ENCODE assay signal across 10 mouse cellular contexts in the genomic region with DNA sequence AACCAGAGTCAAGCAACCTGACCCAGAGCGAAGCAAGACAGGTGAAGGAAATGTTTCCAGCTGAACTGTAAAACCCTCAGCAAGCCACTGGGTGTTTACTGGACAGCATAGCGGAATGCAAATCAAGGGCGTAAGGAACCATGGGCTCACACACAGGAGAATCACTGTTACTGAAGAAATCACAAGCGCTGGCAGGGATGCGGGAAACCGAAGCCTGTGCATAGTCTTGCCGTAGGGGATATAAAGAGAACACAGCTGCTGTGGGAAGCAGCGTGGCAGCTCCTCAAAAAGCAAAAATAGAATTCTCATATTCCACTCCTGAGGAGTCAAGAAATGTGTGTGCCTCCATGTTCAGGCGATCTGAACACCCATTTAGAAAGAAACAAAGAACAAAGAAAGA. TPM values are rescaled to one million over a fixed set of nuclear protein-coding genes. Genes with fewer than 3 reads are reported as not detected.
DNase-seq lines count a peak whose midpoint lies in the region; ATAC-seq lines count a peak whose summit lies in the region.
"Had no signal": no experiment of that assay in that cellular context is flagged by ENCODE, and none has a peak within 500 bp of the region (broad histone marks: within the 10 kb centered on the region; RNA-seq: fewer than 3 reads in every experiment).

No protein-coding gene starts in this region.

- peaks cover 7% of the 10 kb centered on the region; the same call in 1 of the 2 replicates for H3K4me1 ChIP-seq in forebrain, embryonic 15.5 days
- H3K4me1 ChIP-seq in forebrain, embryonic 12.5 days: peaks cover 7% of the 10 kb centered on the region
- H3K4me1 ChIP-seq: heart, embryonic 15.5 days had no signal

- WGBS in forebrain, embryonic 15.5 days: 54% methylated on average over 9 of the region's 9 CpGs
- WGBS in forebrain, embryonic 12.5 days: 49% methylated on average over 9 of the region's 9 CpGs

- H3K36me3 ChIP-seq in forebrain, embryonic 15.5 days: no peaks in the 10 kb centered on the region
- H3K36me3 ChIP-seq in forebrain, embryonic 12.5 days (replicated peaks): no peaks in the 10 kb centered on the region
- H3K36me3 ChIP-seq: heart, embryonic 15.5 days had no signal

- intact Hi-C loops in left cerebral cortex, postnatal 10 days (cut with DNase I): loop anchor here (5.0 kb wide), 1 partner anchor 55 kb away; a partner anchor contains a TSS

- no peak overlapping the region for H3K4me2 ChIP-seq in forebrain, embryonic 15.5 days (replicated peaks)
- H3K4me2 ChIP-seq in forebrain, embryonic 12.5 days: no peak overlapping the region
- H3K4me2 ChIP-seq: heart, embryonic 15.5 days had no signal

- no peaks in the 10 kb centered on the region for H3K9me3 ChIP-seq in forebrain, embryonic 15.5 days
- H3K9me3 ChIP-seq in forebrain, embryonic 12.5 days: no peaks in the 10 kb centered on the region
- H3K9me3 ChIP-seq: heart, embryonic 15.5 days had no signal

- H3K27ac ChIP-seq in forebrain, embryonic 15.5 days (replicated peaks): no peak overlapping the region; the same call in 1 of the 2 replicates
- H3K27ac ChIP-seq in forebrain, embryonic 12.5 days: no peak overlapping the region
- H3K27ac ChIP-seq: heart, embryonic 15.5 days had no signal

- H3K4me3 ChIP-seq in forebrain, embryonic 15.5 days: no peak overlapping the region
- no peak overlapping the region for H3K4me3 ChIP-seq in forebrain, embryonic 12.5 days (replicated peaks)
- H3K4me3 ChIP-seq: heart, embryonic 15.5 days had no signal

- H3K27me3 ChIP-seq in forebrain, embryonic 15.5 days: no peaks in the 10 kb centered on the region
- no peaks in the 10 kb centered on the region for H3K27me3 ChIP-seq in forebrain, embryonic 12.5 days
- H3K27me3 ChIP-seq: heart, embryonic 15.5 days had no signal

- DNase-seq in gastrocnemius, adult 8-10 months (ENCODE audit: low spot score in 2 of 2): peak; percentile 39 to 63
- DNase-seq in left cerebral cortex, postnatal 10 days (ENCODE audit: extremely low spot score in 1 of 2, low spot score in 2 of 2): peak; percentile 37 to 63
- peak; percentile 82 to 86 for DNase-seq in right cerebral cortex, postnatal 10 days (ENCODE audit: low spot score in 2 of 2)
- DNase-seq in adrenal gland, postnatal 25 days: no peak
- no peak for DNase-seq in spleen, postnatal 36 days (ENCODE audit: low spot score in 2 of 2)

- ATAC-seq in forebrain, embryonic 15.5 days (replicated peaks): peak; percentile 53; the same call in 1 of the 2 replicates
- no peak for ATAC-seq in forebrain, embryonic 12.5 days (ENCODE audit: low FRiP score)
- ATAC-seq in erythroid progenitor cell, adult 5-6 weeks (replicated peaks; ENCODE audit: low FRiP score, poor library complexity, severe bottlenecking): no peak

- H3K9ac ChIP-seq in forebrain, embryonic 15.5 days (replicated peaks): no peak overlapping the region
- H3K9ac ChIP-seq in forebrain, embryonic 12.5 days: no peak overlapping the region
- H3K9ac ChIP-seq: heart, embryonic 15.5 days had no signal

RNA-seq across cellular contexts. Expression of a gene that starts 9.3 kb away (rescaled TPM):
- polyA plus RNA-seq in forebrain, embryonic 15.5 days (2015; fragmentation: Nextera tagmentation; extraction: Ambion mirVana): 0.05 TPM in 1 of 2 replicates, not detected in the other
- not detected in 2 replicates for polyA plus RNA-seq in forebrain, embryonic 12.5 days (2016; fragmentation: Nextera tagmentation; extraction: Ambion mirVana)
- not detected for total RNA-seq in gastrocnemius, adult 8-10 months (2022)
- not detected for total RNA-seq in left cerebral cortex, postnatal 10 days (2021)
- total RNA-seq in erythroid progenitor cell, adult 5-6 weeks (2015; ENCODE audit: low replicate concordance): 0.42 TPM in 1 of 2 replicates, not detected in the other
- not detected in 2 replicates for total RNA-seq in erythroid progenitor cell, adult 5-6 weeks (2017; ENCODE audit: low replicate concordance)
- total RNA-seq in adrenal gland, postnatal 25 days (2021): not detected in 2 replicates
- polyA plus RNA-seq: heart, embryonic 15.5 days had no signal

RNA-seq across cellular contexts. Expression of a gene that starts 37.2 kb away (rescaled TPM):
- polyA plus RNA-seq in forebrain, embryonic 15.5 days (2015; fragmentation: Nextera tagmentation; extraction: Ambion mirVana): not detected in 2 replicates
- polyA plus RNA-seq in forebrain, embryonic 12.5 days (2016; fragmentation: Nextera tagmentation; extraction: Ambion mirVana): not detected in 2 replicates
- not detected for total RNA-seq in gastrocnemius, adult 8-10 months (2022)
- total RNA-seq in left cerebral cortex, postnatal 10 days (2021): not detected
- not detected in 2 replicates for total RNA-seq in erythroid progenitor cell, adult 5-6 weeks (2015; ENCODE audit: low replicate concordance)
- total RNA-seq in erythroid progenitor cell, adult 5-6 weeks (2017; ENCODE audit: low replicate concordance): not detected in 2 replicates
- total RNA-seq in adrenal gland, postnatal 25 days (2021): not detected in 2 replicates
- polyA plus RNA-seq: heart, embryonic 15.5 days; liver, embryonic 16.5 days had no signal

RNA-seq across cellular contexts. Expression of a gene that starts 55.9 kb away (rescaled TPM):
- 79.3 and 90.2 TPM in 2 replicates for polyA plus RNA-seq in forebrain, embryonic 15.5 days (2015; fragmentation: Nextera tagmentation; extraction: Ambion mirVana)
- 80.9 and 86.9 TPM in 2 replicates for polyA plus RNA-seq in forebrain, embryonic 12.5 days (2016; fragmentation: Nextera tagmentation; extraction: Ambion mirVana)
- total RNA-seq in gastrocnemius, adult 8-10 months (2022): 10 to 100 TPM; 27.9 to 37.1 (median 34.8) TPM
- 10 to 100 TPM; 90.2 to 93.8 TPM for total RNA-seq in left cerebral cortex, postnatal 10 days (2021)
- total RNA-seq in erythroid progenitor cell, adult 5-6 weeks (2015; ENCODE audit: low replicate concordance): 93.0 and 140 TPM in 2 replicates
- 174 and 189 TPM in 2 replicates for total RNA-seq in erythroid progenitor cell, adult 5-6 weeks (2017; ENCODE audit: low replicate concordance)
- total RNA-seq in adrenal gland, postnatal 25 days (2021): 103 and 131 TPM in 2 replicates

Comparison
In these comparisons a context has a peak if more than half of its experiments do, and no peak if none do; other contexts are left out.
1. DNase-seq: peak in gastrocnemius, adult 8-10 months (2 of 2), left cerebral cortex, postnatal 10 days (2 of 2) and right cerebral cortex, postnatal 10 days (2 of 2); none in adrenal gland, postnatal 25 days (single experiment) and spleen, postnatal 36 days (0 of 2).